Mouse (Mus musculus) kidney, adult 2 months (tissue): ENCODE results near the gene Nphs1. TPM values are rescaled to one million over a fixed set of nuclear protein-coding genes. Genes with fewer than 3 reads are reported as not detected.

Experiments used
- DNase-seq: peaks from one replicate; pipeline ENCODE4 v3.0.0; 2021
- H3K27ac ChIP-seq: fragments of 200-500 bp; 2 replicates; pipeline ENCODE4 v1.5.1; 2012; ENCODE audit warnings: low read depth, low read length, control low read depth, inconsistent platforms; ENCODE audit not compliant: insufficient read depth
- H3K27me3 ChIP-seq: fragments of 200-500 bp; replicated peaks from 2 replicates; pipeline ENCODE4 v1.6.1; 2012; ENCODE audit warnings: mild to moderate bottlenecking, moderate library complexity, low read length, inconsistent platforms; ENCODE audit not compliant: control insufficient read depth, insufficient read depth
- H3K36me3 ChIP-seq: fragments of 200-500 bp; 2 replicates; pipeline ENCODE4 v1.6.1; 2012; ENCODE audit warnings: mild to moderate bottlenecking, moderate library complexity, low read length, inconsistent platforms; ENCODE audit not compliant: control insufficient read depth, insufficient read depth
- H3K4me1 ChIP-seq: fragments of 200-500 bp; 2 replicates; pipeline ENCODE4 v1.6.1; 2011; ENCODE audit warnings: low read length; ENCODE audit not compliant: control insufficient read depth, insufficient read depth
- H3K4me3 ChIP-seq: fragments of 200-500 bp; 2 replicates; pipeline ENCODE4 v1.5.1; 2011; ENCODE audit warnings: mild to moderate bottlenecking, low read depth, low read length, control low read depth; ENCODE audit not compliant: insufficient read depth
- CTCF ChIP-seq: fragments of 200-500 bp; conservative IDR thresholded peaks from 2 replicates; pipeline ENCODE4 v1.5.1; 2011; ENCODE audit warnings: low read depth, mild to moderate bottlenecking, control low read depth, low read length, moderate library complexity, mixed read lengths; ENCODE audit not compliant: insufficient read depth, insufficient read length
- POLR2A ChIP-seq: fragments of 200-500 bp; IDR thresholded peaks from one replicate; pipeline ENCODE4 v1.6.1; 2011; ENCODE audit warnings: low read depth, low read length, control low read depth
- WGBS: fragments of 180-500 bp; shearing (Covaris S2); methylation state at CpG from one replicate; pipeline ENCODE4 v1.1.7; 2018; 5-methylcytosine and 5-hydroxymethylcytosine counted together
- polyA plus RNA-seq: library from polyadenylated mRNA; depleted of rRNA; stranded (reverse); fragments of >200 nt; gene quantifications from 2 replicates; pipeline ENCODE4 v1.2.3, GENCODE M21; 2012

Nphs1 gene
- polyA plus RNA-seq, 1 experiment: 39.9 TPM

- Histone ChIP-seq H3K4me1 (no peaks in the 10 kb centered on the region), H3K4me3 (no peak overlapping the region), H3K27me3 (no peaks in the 10 kb centered on the region), H3K36me3 (no peaks in the 10 kb centered on the region), H3K27ac (no peak overlapping the region)
- DNase-seq: no peak
- 71% methylated on average over 5 of the region's 5 CpGs for WGBS
- TF ChIP-seq POLR2A: no peak
- TF ChIP-seq CTCF: no peak
Measured at GRCm38 (mm10) chr7:30520856-30521255, 62.7 kb downstream of the Nphs1 start.

- TF ChIP-seq CTCF: no peak
- TF ChIP-seq POLR2A: no peak
- Histone ChIP-seq H3K27me3 (no peaks in the 10 kb centered on the region), H3K36me3 (no peaks in the 10 kb centered on the region), H3K4me1 (no peaks in the 10 kb centered on the region), H3K4me3 (no peak overlapping the region), H3K27ac (no peak overlapping the region)
- 68% methylated on average over 10 of the region's 10 CpGs for WGBS
- DNase-seq: no peak
Measured at GRCm38 (mm10) chr7:30522871-30523270, 64.8 kb downstream of the Nphs1 start.

GRCm38 (mm10) chr7:30524487-30524886 is 66.4 kb downstream of the Nphs1 start:
- TF ChIP-seq CTCF: no peak
- TF ChIP-seq POLR2A: no peak
- H3K27ac ChIP-seq: no peak overlapping the region
- H3K4me3 ChIP-seq: no peak overlapping the region
- DNase-seq: no peak
- H3K36me3 ChIP-seq: no peaks in the 10 kb centered on the region
- no peaks in the 10 kb centered on the region for H3K4me1 ChIP-seq
- no peaks in the 10 kb centered on the region for H3K27me3 ChIP-seq
- 91% methylated on average over 6 of the region's 6 CpGs for WGBS

- H3K27ac ChIP-seq: no peak overlapping the region
- 0 out of 2 replicates have a peak overlapping the region, but pooled peaks have one; percentile 8 for H3K4me3 ChIP-seq
- H3K27me3 ChIP-seq: no peaks in the 10 kb centered on the region
- no peaks in the 10 kb centered on the region for H3K4me1 ChIP-seq
- DNase-seq: no peak
- no peak for TF ChIP-seq CTCF
- TF ChIP-seq POLR2A: no peak
- H3K36me3 ChIP-seq: no peaks in the 10 kb centered on the region
- 57% methylated on average over 10 of the region's 10 CpGs for WGBS
Measured at GRCm38 (mm10) chr7:30525954-30526353, 67.8 kb downstream of the Nphs1 start.

GRCm38 (mm10) chr7:30526399-30526798 is 68.3 kb downstream of the Nphs1 start:
- DNase-seq: no peak
- Histone ChIP-seq H3K36me3 (no peaks in the 10 kb centered on the region), H3K27me3 (no peaks in the 10 kb centered on the region), H3K27ac (no peak overlapping the region), H3K4me1 (no peaks in the 10 kb centered on the region), H3K4me3 (no peak overlapping the region)
- 54% methylated on average over 17 of the region's 17 CpGs for WGBS
- no peak for TF ChIP-seq CTCF
- TF ChIP-seq POLR2A: no peak

- TF ChIP-seq CTCF (no peak), POLR2A (no peak)
- H3K27me3 ChIP-seq: no peaks in the 10 kb centered on the region
- H3K4me1 ChIP-seq: no peaks in the 10 kb centered on the region
- no peak overlapping the region for H3K27ac ChIP-seq
- 85% methylated on average over 14 of the region's 14 CpGs for whole genome bisulfite sequencing
- no peak for DNase-seq
- H3K4me3 ChIP-seq: no peak overlapping the region
- no peaks in the 10 kb centered on the region for H3K36me3 ChIP-seq
Measured at GRCm38 (mm10) chr7:30526981-30527380, 68.9 kb downstream of the Nphs1 start.

- 90% methylated on average over 9 of the region's 9 CpGs for WGBS
- no peak for TF ChIP-seq CTCF
- no peak for TF ChIP-seq POLR2A
- Histone ChIP-seq H3K4me3 (no peak overlapping the region), H3K36me3 (no peaks in the 10 kb centered on the region), H3K27ac (no peak overlapping the region), H3K4me1 (peaks cover 2% of the 10 kb centered on the region; the same call in 1 of the 2 replicates), H3K27me3 (no peaks in the 10 kb centered on the region)
- DNase-seq: no peak
Measured at GRCm38 (mm10) chr7:30531291-30531815, 73.2 kb downstream of the Nphs1 start.
